Mouse (Mus musculus): ENCODE results near the gene Gbgt1. TPM values are rescaled to one million over a fixed set of nuclear protein-coding genes. Genes with fewer than 3 reads are reported as not detected.

Gbgt1 gene
- 0.22 and 0.33 TPM in 2 replicates for polyA plus RNA-seq (2014; fragmentation: Nextera tagmentation; extraction: Ambion mirVana)

DNA sequence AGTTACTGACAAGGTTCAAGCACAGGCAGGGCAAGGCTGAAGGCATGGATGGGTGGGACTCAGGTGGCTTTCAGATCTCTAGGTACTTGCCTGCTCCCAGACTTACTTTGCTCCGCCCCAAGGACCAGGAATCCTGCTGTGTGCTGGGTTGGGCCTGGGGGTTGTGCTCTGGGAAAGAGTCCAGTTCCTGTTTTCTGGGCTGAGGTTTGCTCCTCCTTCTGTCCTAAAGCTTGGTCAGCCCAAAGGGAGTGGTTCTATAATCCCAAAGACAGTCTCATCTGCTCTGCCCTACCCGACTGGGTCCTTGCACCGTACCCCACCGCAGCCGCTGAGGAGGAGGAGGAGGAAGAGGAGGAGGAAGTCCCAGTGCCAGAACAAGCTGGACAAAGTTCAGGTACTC, at the start of gene Gbgt1:
Gene Gbgt1 (plus strand): TSS at position 221 of the 400 bp plus-strand sequence.
- DNase-seq (ENCODE audit: low spot score) (no peak), ATAC-seq (no peak)
- WGBS, result 89% methylated on average over 5 of the region's 5 CpGs
- H3K27ac ChIP-seq (ENCODE audit: low read depth, low read length), result no peak within 1 kb of the TSS
- H3K9me3 ChIP-seq (replicated peaks; ENCODE audit: control insufficient read depth, low read length), result no peaks in the 10 kb centered on the region
- no peak within 1 kb of the TSS for H3K9ac ChIP-seq (ENCODE audit: low read length)
- no peaks in the 10 kb centered on the region for H3K27me3 ChIP-seq (replicated peaks; ENCODE audit: control insufficient read depth, insufficient read depth, low read length)
- no peak within 1 kb of the TSS for H3K4me2 ChIP-seq (ENCODE audit: low read length)
- H3K36me3 ChIP-seq (ENCODE audit: control insufficient read depth, insufficient read depth, low read length), result no peaks in the 10 kb centered on the region
- no peaks in the 10 kb centered on the region for H3K4me1 ChIP-seq (ENCODE audit: control insufficient read depth, insufficient read depth, low read length)
- no peak within 1 kb of the TSS for H3K4me3 ChIP-seq (ENCODE audit: low read depth, low read length)

DNA sequence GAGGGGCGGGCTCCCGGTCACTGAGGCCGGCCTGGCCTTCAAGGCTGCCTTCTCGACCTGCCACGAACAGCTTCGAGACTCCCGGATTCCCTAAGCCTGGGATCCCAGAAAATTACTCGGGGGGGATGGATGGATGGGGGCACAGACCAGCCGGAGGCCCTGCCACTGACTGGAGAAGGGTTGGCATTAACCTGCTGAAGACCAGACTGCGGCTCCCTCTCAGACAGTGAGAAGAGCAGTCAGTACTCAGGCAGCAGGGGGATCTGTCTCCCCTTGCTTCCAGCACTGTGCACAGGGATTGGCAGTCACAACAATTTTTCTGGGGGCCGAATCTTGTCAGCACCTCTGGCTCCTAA, 49.4 kb upstream of the Gbgt1 start:
- peak; percentile 32 for DNase-seq (ENCODE audit: low spot score)
- Histone ChIP-seq H3K27ac (ENCODE audit: low read depth, low read length) (peak overlapping the region; percentile 65; the same call in 1 of the 2 replicates), H3K4me1 (ENCODE audit: control insufficient read depth, insufficient read depth, low read length) (peaks cover 9% of the 10 kb centered on the region), H3K4me2 (ENCODE audit: low read length) (peak overlapping the region; percentile 95), H3K27me3 (replicated peaks; ENCODE audit: control insufficient read depth, insufficient read depth, low read length) (no peaks in the 10 kb centered on the region), H3K4me3 (ENCODE audit: low read depth, low read length) (peak overlapping the region; percentile 72), H3K9ac (ENCODE audit: low read length) (peak overlapping the region; percentile 87), H3K9me3 (replicated peaks; ENCODE audit: control insufficient read depth, low read length) (no peaks in the 10 kb centered on the region), H3K36me3 (ENCODE audit: control insufficient read depth, insufficient read depth, low read length) (peaks cover 25% of the 10 kb centered on the region)
- peak; percentile 68 for ATAC-seq
- WGBS, result 6% methylated on average over 11 of the region's 11 CpGs

DNA sequence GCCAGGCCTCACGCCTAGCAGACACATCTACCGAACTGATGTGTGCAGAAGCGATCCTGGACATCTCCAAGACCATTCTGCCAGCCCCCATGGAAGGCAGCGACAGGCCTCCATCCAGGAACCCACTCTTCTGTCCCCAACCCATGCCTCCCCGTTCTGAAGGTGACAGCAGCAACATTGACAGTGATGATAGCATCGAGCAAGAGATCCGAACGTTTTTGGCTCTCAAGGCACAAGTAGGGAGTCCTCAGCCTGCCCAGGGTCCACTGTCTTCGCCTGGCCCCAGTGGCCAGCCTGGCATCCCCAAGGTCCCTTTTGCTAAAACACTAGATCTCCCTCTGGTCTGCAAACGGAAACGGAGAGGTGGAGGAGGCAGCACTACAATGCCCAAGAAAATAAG, 45.0 kb upstream of the Gbgt1 start:
- no peak overlapping the region for H3K4me2 ChIP-seq (ENCODE audit: low read length)
- H3K9me3 ChIP-seq (replicated peaks; ENCODE audit: control insufficient read depth, low read length), result no peaks in the 10 kb centered on the region
- H3K9ac ChIP-seq (ENCODE audit: low read length), result no peak overlapping the region
- ATAC-seq (no peak), DNase-seq (ENCODE audit: low spot score) (no peak)
- WGBS, result 94% methylated on average over 11 of the region's 11 CpGs
- peaks cover 3% of the 10 kb centered on the region; the same call in 1 of the 2 replicates for H3K4me1 ChIP-seq (ENCODE audit: control insufficient read depth, insufficient read depth, low read length)
- no peak overlapping the region for H3K27ac ChIP-seq (ENCODE audit: low read depth, low read length)
- peaks cover 44% of the 10 kb centered on the region for H3K36me3 ChIP-seq (ENCODE audit: control insufficient read depth, insufficient read depth, low read length)
- H3K27me3 ChIP-seq (replicated peaks; ENCODE audit: control insufficient read depth, insufficient read depth, low read length), result no peaks in the 10 kb centered on the region
- H3K4me3 ChIP-seq (ENCODE audit: low read depth, low read length), result no peak overlapping the region

DNA sequence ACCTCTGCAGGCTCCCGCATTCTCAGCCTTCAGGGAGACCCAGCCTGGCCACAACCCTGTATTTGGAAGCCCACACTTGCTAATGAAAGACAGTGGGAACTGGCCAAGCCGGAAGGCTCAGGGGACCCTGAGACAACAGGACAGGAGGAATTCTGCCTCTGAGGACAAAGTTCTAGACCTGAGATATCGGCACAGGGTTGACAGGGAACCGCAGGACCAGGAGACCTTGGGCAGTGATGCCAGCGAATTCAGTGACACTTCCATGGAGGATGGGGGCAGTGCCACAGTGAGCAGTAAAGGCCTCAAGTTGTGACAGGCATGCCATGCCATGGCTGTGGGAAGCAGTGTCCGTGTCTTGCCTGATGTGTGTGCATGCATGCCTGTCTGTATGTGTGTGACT, 43.2 kb upstream of the Gbgt1 start:
- Histone ChIP-seq H3K36me3 (ENCODE audit: control insufficient read depth, insufficient read depth, low read length) (peaks cover 44% of the 10 kb centered on the region), H3K4me3 (ENCODE audit: low read depth, low read length) (no peak overlapping the region), H3K4me2 (ENCODE audit: low read length) (no peak overlapping the region), H3K9me3 (replicated peaks; ENCODE audit: control insufficient read depth, low read length) (no peaks in the 10 kb centered on the region), H3K9ac (ENCODE audit: low read length) (no peak overlapping the region), H3K4me1 (ENCODE audit: control insufficient read depth, insufficient read depth, low read length) (no peaks in the 10 kb centered on the region), H3K27ac (ENCODE audit: low read depth, low read length) (no peak overlapping the region), H3K27me3 (replicated peaks; ENCODE audit: control insufficient read depth, insufficient read depth, low read length) (no peaks in the 10 kb centered on the region)
- ATAC-seq (no peak), DNase-seq (ENCODE audit: low spot score) (no peak)
- 95% methylated on average over 6 of the region's 6 CpGs for WGBS

DNA sequence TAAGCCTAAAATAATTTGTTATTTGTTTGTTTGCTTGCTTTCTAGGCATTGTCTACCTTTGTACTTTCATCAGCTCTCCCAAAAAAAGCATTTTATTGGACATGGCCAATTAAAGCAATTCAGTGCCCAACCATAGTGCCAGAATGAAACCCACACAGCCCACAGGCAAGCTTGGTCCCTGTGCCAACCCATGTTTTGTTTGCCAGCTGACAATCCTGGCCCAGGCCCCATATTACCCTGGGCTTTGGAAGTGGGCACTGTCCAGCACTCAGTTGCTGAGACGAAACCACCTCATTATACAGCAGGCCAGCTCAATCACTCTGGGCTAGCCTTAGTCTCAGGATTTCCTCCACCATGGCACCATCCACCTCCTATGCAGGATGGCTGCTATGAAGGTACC, 40.1 kb upstream of the Gbgt1 start:
- Histone ChIP-seq H3K27me3 (replicated peaks; ENCODE audit: control insufficient read depth, insufficient read depth, low read length) (no peaks in the 10 kb centered on the region), H3K9me3 (replicated peaks; ENCODE audit: control insufficient read depth, low read length) (no peaks in the 10 kb centered on the region), H3K36me3 (ENCODE audit: control insufficient read depth, insufficient read depth, low read length) (peaks cover 26% of the 10 kb centered on the region), H3K4me3 (ENCODE audit: low read depth, low read length) (no peak overlapping the region), H3K9ac (ENCODE audit: low read length) (no peak overlapping the region), H3K4me2 (ENCODE audit: low read length) (no peak overlapping the region), H3K27ac (ENCODE audit: low read depth, low read length) (no peak overlapping the region), H3K4me1 (ENCODE audit: control insufficient read depth, insufficient read depth, low read length) (no peaks in the 10 kb centered on the region)
- DNase-seq (ENCODE audit: low spot score) (peak; percentile 27), ATAC-seq (no peak)
- WGBS, result 54% methylated on average over 1 of the region's 1 CpGs

DNA sequence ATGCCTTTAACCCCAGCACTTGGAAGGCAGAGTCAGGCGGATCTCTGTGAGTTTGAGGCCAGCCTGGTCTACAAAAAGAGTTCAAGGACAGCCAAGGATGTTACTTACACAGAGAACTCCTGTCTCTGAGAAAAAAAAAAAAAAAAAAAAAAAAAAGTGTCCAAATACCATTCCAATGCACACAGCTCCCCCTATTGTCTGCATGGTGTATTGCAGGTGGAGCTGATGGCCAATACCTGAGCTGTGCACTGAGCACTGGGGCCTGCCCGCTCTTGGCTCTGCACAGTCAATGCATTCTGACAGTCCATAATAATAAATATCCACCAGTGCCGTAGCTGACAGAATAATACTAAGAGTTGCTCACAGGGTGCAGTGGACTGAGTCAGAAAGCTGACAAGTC, 32.8 kb upstream of the Gbgt1 start:
- Histone ChIP-seq H3K4me1 (ENCODE audit: control insufficient read depth, insufficient read depth, low read length) (peaks cover 15% of the 10 kb centered on the region; the same call in 1 of the 2 replicates), H3K27ac (ENCODE audit: low read depth, low read length) (no peak overlapping the region), H3K9me3 (replicated peaks; ENCODE audit: control insufficient read depth, low read length) (no peaks in the 10 kb centered on the region), H3K27me3 (replicated peaks; ENCODE audit: control insufficient read depth, insufficient read depth, low read length) (0 out of 2 replicates have a peak, but pooled peaks cover 5% of the 10 kb centered on the region), H3K36me3 (ENCODE audit: control insufficient read depth, insufficient read depth, low read length) (no peaks in the 10 kb centered on the region), H3K9ac (ENCODE audit: low read length) (no peak overlapping the region), H3K4me2 (ENCODE audit: low read length) (no peak overlapping the region), H3K4me3 (ENCODE audit: low read depth, low read length) (no peak overlapping the region)
- WGBS, result 40% methylated on average over 3 of the region's 3 CpGs
- DNase-seq (ENCODE audit: low spot score) (peak; percentile 56), ATAC-seq (no peak)

DNA sequence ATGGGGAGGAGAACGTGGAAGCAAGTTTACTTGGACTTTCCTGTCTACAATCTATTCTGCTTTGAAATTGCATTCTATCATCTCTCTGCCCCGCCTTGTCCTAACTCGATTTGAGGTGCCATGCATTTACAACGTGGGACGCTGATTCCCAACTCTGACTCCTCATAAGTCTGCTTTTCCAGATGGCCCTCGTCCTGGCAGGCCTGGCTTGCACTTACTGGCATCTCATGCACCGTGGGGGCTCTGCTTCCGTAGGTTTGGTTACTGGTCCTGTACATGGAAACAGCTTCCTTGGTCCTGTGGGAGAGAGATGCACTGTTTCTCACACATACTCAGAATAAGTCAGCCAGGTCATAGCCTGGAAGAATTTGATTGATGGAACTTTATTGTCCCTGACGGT, 31.8 kb upstream of the Gbgt1 start:
- Histone ChIP-seq H3K27ac (ENCODE audit: low read depth, low read length) (no peak overlapping the region), H3K4me3 (ENCODE audit: low read depth, low read length) (no peak overlapping the region), H3K36me3 (ENCODE audit: control insufficient read depth, insufficient read depth, low read length) (peaks cover 8% of the 10 kb centered on the region), H3K9me3 (replicated peaks; ENCODE audit: control insufficient read depth, low read length) (no peaks in the 10 kb centered on the region), H3K4me2 (ENCODE audit: low read length) (no peak overlapping the region), H3K9ac (ENCODE audit: low read length) (no peak overlapping the region), H3K4me1 (ENCODE audit: control insufficient read depth, insufficient read depth, low read length) (peaks cover 15% of the 10 kb centered on the region; the same call in 1 of the 2 replicates), H3K27me3 (replicated peaks; ENCODE audit: control insufficient read depth, insufficient read depth, low read length) (0 out of 2 replicates have a peak, but pooled peaks cover 5% of the 10 kb centered on the region)
- ATAC-seq (no peak), DNase-seq (ENCODE audit: low spot score) (no peak)
- WGBS, result 84% methylated on average over 9 of the region's 9 CpGs

DNA sequence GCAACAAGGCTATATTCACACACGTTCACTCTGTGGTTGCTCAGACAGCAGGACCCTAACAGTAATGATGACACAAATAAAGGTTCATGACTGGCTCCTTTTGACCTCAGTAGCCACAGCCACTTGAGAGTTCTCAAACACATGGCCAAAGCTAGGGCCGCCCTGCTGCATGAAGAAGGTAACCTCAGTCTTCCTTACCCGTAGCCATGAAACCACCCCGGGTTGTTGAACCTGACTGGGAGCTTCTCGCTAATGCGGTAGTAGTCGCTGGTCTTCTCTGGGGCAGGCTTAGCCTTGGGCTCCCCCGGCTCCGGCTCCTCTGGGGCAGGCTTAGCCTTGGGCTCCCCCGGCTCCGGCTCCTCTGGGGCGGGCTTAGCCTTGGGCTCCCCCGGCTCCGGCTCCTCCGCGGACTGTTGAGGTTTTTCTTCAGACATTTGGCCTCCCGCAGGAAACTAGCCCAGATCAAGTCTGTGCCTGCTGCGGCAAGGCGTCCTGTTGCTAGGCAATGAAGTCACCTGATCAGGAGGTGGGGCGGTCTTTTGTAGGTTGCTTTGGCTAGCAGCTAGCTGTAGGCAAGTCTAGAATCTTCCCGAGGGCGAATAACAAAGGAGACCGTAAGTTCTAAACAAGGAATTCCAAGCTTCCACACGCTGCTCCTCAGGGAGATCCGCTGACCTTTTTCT, 30.7 kb upstream of the Gbgt1 start, which contains the start of gene 1700007K13Rik:
Gene 1700007K13Rik (minus strand): TSS at position 497 of the 683 bp plus-strand sequence.
- no peaks in the 10 kb centered on the region for H3K9me3 ChIP-seq (replicated peaks; ENCODE audit: control insufficient read depth, low read length)
- H3K4me1 ChIP-seq (ENCODE audit: control insufficient read depth, insufficient read depth, low read length), result peaks cover 15% of the 10 kb centered on the region; the same call in 1 of the 2 replicates
- H3K4me2 ChIP-seq (ENCODE audit: low read length), result peak within 1 kb of the TSS; percentile 50
- ATAC-seq (peak; percentile 71), DNase-seq (ENCODE audit: low spot score) (peak; percentile 85)
- 4% methylated on average over 25 of the region's 25 CpGs for WGBS
- H3K4me3 ChIP-seq (ENCODE audit: low read depth, low read length), result peak within 1 kb of the TSS; percentile 15
- H3K9ac ChIP-seq (ENCODE audit: low read length), result 0 out of 2 replicates have a peak within 1 kb of the TSS, but pooled peaks have one; percentile 29
- no peak within 1 kb of the TSS; the same call in 1 of the 2 replicates for H3K27ac ChIP-seq (ENCODE audit: low read depth, low read length)
- H3K27me3 ChIP-seq (replicated peaks; ENCODE audit: control insufficient read depth, insufficient read depth, low read length), result 0 out of 2 replicates have a peak, but pooled peaks cover 5% of the 10 kb centered on the region
- H3K36me3 ChIP-seq (ENCODE audit: control insufficient read depth, insufficient read depth, low read length), result peaks cover 19% of the 10 kb centered on the region

DNA sequence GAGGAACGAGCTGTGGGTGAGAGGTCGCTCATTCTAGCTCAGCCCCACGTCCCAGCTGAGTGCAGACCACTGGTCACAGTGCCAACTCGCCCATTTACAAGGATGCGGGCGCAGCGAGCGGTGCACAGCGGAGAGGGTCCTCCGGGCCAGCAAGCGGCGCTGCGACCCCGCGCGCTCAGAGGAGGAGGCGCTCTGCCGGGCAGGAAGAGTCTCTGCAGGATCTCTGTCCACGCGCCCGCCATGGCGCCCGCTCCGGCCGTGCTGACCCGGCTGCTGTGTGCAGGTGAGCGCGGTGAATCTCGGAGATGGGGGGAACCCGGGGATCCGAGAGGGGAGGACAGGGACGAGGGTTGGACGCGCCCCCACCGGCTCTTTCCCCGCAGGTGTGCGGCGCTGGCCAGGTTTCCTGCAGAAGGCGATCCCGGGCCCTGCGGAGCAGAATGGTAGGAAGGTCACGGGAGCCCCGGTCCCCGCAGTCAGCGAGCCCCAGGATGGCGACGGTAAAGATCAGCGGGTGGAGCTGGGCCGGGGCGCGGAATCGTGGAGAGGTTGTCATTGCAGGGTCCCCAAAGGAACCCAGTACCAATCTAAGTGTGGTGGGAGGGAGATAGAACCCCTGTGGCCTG, 28.7 kb upstream of the Gbgt1 start, which contains the start of gene Mrps2:
Gene Mrps2 (plus strand): TSS at position 207 of the 626 bp plus-strand sequence.
- Histone ChIP-seq H3K4me3 (ENCODE audit: low read depth, low read length) (peak within 1 kb of the TSS; percentile 91), H3K27me3 (replicated peaks; ENCODE audit: control insufficient read depth, insufficient read depth, low read length) (0 out of 2 replicates have a peak, but pooled peaks cover 5% of the 10 kb centered on the region), H3K36me3 (ENCODE audit: control insufficient read depth, insufficient read depth, low read length) (peaks cover 32% of the 10 kb centered on the region), H3K27ac (ENCODE audit: low read depth, low read length) (no peak within 1 kb of the TSS), H3K9me3 (replicated peaks; ENCODE audit: control insufficient read depth, low read length) (no peaks in the 10 kb centered on the region), H3K4me2 (ENCODE audit: low read length) (peak within 1 kb of the TSS; percentile 68), H3K4me1 (ENCODE audit: control insufficient read depth, insufficient read depth, low read length) (peaks cover 15% of the 10 kb centered on the region; the same call in 1 of the 2 replicates), H3K9ac (ENCODE audit: low read length) (peak within 1 kb of the TSS; percentile 94)
- WGBS, result under 1% methylated on average over 49 of the region's 52 CpGs
- peak; percentile 95 for ATAC-seq
- DNase-seq (ENCODE audit: low spot score), result peak; percentile 92

Measured in forebrain, embryonic 14.5 days (tissue).